Mouse (Mus musculus) spleen, postnatal 4 days (tissue): ENCODE results near the gene Gpr160.
"Not testable (repeated sequence)": the region's sequence is repeated elsewhere in the genome, so short reads cannot be mapped to it uniquely, and the experiment has no call there.

Source experiments
- DNase-seq, 2 experiments: peaks; one replicate each; pipeline ENCODE4 v3.0.0; 2022; ENCODE audit warnings: low spot score in 2 of 2

Gpr160 gene

DNA sequence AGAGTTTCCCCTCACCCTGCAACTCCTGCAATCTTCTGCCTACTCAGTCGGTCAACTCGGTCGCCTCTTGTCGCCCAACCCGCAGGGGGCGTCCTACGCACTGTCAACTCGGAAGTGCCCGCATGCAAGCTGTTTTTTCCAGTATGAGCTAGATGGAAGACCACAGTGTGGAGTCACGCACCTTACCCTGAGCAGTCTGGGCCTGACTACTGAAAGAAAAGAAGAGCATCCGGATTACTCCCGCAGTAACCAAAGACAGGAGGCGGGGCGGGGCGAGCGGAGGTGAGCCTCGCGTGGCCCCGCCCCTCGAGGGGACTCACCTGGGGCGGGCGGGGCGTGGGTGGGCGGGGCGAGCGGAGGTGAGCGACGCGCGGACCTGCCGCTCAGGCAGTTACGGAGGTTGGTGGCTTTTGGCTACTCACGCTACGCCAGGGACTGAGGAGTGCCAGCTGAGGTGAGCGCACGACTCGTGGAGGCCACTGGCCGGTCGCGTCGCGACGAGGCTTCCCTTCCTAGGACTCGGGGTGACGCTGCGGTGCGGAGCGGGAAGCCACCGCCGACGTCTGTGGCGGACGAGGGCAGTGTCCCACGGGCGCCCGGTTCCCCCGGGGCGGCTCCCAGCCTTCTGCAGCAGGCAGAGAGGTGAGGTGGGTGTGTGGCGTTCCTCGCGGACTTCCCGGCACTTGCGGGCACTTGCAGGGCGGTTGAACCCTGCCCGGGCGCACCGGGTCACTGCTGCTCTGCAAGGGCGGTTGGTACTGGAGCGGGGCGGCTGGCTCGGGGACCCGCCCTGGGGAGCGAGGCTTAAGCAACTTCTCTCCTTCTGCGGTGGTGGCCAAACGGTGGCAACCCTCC, at the start of gene Gpr160:
Gene Gpr160, plus strand, starts transcription at position 347 of the 855 bp plus-strand sequence.
- DNase-seq: peak; percentile 68 to 86

DNA sequence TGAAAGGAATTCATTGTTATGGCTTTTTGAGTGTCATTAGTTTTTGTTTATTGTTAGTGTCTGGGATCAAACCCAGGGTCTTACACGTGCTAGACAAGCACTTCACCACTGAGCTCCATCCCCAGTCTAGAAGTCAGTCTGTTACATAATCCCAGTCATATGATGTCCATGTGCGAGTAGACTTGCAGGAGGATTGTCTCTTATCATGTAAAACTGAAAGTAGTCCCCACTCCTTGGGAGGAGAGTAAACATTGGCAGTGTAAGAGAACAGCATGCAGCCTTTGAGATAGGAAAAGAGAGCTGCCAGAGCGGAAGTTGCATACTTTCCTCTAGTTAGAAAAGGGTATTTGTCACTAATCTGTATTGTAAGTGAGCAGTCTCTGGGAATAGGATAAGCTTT, 42.9 kb upstream of the Gpr160 start:
- no peak for DNase-seq

DNA sequence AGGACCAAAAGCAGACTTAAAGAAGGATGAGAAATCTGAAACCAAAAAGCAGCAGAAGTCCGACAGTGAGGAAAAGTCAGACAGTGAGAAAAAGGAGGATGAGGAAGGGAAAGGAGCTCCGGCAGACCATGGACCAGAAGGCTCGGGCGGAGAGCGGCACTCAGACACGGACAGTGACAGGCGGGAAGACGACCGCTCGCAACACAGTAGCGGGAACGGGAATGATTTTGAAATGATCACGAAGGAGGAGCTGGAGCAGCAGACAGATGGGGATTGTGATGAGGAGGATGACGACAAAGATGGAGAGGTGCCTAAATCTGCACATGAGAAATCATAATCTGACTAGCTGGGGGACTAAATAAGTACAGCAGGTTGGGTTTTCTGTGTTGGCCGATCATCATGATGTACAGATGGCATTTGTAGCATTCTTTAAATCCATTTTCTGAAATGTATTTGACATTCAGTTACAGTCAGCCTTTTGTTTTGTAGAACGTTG, 37.1 kb upstream of the Gpr160 start:
- no peak for DNase-seq

DNA sequence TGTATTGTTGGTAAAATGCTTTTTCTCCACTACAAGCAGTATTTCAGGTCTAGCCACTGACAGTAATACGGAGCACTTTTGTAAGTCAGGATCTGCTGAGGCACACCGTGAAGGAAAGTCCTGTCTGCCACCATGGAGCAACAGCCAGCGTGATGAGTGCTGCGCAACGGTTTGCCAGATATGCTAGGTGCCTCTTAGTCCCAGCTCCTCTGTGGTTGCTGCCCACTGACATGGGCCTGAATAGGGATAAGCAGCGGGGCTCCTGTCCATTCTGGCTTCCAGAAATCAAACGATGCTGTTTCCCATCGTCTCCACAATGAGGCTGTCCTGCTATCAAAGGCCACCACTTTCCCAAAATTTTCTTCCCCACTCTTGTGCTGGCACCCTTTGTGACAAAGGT, 33.6 kb upstream of the Gpr160 start:
- DNase-seq: no peak

DNA sequence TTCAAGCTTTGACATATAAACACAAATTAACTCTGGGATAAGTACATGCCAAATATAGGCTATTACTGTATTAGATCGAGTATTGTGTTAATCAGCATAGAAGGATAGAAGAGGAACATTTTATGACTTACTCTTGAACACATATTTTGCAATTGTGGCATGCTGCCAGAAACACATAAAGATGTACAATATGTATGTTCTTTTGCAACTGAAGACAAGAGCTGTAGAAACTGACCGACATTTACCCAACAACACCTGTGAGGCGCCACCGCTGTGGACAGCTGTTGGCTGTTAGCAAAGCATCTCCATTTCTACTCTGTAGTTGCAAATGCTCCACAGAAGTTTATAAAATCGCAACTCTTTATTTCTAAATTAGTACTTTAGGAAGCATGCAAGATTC, 29.7 kb upstream of the Gpr160 start:
- no peak for DNase-seq

DNA sequence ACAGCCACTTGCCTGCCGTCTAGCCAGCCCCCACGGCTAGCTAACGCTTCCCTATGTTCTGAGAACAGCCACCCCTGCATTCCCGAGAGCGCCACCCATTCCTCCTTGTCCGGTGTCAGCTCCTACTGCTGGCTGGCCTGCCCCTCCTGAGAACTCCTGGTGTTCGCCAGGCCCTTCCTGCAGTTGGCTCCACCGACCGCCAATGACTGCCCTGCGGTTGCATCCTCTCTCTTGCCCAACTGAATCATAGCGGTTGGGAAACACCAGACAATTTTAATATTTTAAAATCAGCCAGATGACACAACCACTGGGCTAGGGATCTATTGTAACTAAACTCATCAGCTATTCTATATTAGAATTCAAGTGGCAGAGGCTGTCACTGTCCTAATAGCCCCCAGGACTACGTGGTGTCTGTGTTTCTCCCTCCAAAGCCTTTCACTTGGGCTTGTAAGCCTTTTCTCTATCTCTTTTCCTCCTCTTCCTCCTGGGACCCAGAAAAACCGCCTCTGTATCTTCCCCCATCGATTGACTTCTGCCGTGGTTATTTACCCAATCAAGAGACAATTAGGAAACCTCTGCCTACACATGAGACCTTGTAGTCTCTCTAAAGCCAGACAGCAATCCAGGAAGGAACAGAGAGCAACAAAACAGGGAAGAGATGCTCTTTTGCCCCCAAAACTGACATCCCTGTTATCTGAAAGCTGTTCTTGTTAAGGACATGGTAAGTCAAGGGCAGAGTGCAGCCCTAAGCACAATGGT, 23.7 kb upstream of the Gpr160 start:
- DNase-seq: no peak

DNA sequence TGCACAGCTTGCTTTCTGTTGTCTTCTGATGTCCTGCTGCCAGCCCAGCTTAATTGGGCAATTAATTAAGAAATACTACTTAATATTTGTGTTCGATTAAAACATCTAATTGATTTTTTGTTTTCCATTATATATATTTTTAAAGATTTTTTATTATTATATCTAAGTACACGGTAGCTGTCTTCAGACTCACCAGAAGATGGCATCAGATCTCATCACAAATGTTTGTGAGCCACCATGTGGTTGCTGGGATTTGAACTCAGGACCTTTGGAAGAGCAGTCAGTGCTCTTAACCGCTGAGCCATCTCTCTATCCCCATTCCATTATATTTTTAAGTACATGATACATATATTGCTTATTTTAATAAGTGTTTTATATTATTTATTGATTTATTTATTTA, 22.5 kb upstream of the Gpr160 start:
- DNase-seq: no peak

DNA sequence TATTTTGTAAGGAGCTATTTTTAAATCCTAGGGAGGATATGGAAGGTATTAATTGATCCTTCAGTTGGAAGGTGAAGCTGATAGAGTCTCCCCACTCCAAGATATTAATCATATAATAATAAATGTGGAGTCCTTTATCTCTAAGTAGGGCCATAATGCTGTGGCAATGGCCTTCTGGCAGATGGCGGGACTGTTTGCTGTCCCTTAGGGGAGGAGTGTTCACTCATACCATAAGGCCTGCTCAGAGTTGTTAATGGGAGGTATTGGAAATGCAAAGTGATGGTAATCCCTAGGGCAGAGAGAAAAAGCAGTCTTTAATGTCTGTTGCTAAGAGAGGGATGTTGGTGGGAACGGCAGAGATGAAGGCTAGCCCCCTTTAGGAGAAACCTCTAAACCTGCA, 10.0 kb upstream of the Gpr160 start:
- DNase-seq: no peak

DNA sequence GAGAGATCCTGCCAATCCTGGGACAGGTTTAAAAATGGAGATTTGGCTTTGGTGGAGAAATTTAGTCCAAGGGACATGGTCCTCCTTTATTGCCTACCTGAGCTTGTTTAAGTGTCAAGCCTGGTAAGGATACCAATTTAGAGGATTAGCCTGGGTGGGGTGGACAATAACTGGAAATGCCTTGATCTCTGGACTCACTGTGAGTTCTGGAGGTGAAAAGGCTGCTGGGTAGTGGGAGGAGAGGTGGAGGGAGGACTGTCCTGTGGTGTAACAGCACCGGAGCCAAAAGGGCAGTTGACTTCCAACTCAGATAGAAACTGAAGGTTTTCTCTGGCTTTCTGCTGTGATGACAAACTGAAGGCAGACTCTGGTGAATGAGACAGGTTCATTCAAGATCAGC, 8.3 kb upstream of the Gpr160 start:
- DNase-seq: no peak

DNA sequence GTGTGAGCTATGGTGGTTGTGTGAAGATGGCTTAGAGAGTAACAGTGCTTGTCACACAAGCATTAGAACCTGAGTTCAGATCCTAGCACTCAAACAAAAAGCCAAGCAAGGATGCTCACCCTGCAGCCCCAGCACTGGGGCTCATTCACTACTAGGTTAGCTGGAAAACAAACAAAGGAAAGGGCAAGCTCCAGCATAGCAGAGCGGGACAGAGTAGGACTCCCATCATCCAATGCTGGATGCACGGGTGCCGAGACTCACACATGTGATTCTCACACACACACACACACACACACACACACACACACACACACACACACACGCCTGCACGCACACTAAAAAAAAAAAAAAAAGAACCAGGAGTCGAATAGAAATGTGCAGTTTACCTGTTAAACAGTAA, 4.3 kb upstream of the Gpr160 start:
- no peak for DNase-seq

DNA sequence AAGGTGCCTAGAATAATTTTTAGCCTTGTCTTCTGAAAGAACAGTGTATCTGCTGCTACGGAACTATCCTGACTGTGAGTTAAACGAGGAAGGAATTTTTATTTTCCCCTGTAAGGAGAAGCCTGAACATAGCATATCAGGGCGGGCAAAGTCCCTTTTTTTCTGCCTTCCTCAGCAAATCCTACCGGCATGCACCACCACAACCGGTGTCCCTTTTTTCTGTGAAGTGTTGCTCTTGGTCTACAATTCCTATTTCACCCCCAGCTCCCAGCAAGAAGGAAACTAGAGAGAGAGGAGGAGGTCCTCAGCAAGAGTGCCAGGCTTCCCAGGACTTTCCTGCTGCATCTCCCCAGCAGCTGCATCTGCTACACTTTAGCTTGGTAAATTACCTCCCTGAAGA, 2.2 kb upstream of the Gpr160 start:
- DNase-seq: no peak

DNA sequence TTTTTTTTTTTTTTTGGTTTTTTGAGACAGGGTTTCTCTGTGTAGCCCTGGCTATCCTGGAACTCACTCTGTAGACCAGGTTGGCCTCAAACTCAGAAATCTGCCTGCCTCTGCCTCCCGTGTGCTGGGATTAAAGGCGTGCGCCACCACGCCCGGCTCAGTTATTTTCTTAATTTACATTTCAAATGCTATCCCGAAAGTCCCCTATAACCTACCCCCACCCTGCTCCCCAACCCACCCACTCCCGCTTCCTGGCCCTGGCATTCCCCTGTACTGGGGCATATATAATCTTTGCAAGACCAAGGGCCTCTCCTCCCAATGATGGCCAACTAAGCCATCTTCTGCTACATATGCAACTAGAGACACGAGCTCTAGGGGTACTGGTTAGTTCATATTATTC, 3.8 kb downstream of the Gpr160 start:
- not testable (repeated sequence) for DNase-seq

DNA sequence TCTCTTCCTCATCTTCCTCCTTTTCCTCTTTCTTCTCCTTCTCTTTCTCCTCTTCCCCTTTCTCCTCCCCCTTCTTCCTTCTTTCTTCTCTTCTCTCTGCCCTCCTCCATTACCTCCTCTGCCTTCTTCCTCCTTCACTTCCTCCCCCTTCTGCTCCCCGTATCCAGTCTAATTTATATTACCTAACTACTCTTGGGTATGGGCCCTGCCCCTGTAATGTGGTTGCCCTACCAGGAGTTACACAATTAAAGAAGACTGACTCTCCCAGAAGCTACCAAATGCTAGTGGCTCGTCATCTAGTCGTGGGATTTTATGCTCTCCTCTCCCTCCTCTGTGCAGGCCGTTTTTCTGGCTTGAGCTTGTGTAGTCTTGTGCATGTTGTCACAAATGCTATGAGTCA, 5.0 kb downstream of the Gpr160 start:
- no peak for DNase-seq

DNA sequence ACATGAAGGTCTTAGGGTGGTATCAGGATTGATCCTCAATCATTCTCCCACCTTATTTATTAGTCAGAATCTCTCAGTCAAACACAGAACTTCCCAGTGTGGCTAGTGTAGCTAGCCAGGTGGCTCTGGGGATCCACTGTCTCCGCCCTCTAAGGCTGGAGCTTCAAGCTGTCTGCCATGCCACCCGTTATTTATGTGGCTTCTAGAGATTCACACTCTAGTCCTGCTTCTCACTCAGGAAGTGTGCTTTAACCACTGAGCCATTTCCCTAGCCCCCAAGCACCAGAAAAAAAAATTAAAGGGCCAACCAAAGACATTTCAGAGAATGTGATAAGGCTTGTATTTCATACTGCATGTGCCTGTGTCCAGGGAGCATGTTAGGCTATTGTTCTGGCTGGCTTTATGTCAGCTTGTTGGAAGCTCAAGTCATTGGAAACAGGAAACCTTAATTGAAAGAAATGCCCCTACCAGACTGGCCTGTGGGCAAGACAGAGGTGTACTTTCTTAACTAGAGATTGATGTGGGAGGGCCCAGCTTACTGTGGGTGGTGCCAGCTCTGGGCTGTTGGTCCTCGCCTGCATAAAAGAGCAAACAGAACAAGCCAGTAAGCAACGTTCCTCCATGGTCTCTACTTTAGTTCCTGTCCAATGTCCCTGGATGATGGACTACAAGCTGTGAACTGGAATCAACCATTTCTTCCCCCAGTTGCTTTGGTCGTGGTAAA, 8.1 kb downstream of the Gpr160 start:
- DNase-seq: no peak

DNA sequence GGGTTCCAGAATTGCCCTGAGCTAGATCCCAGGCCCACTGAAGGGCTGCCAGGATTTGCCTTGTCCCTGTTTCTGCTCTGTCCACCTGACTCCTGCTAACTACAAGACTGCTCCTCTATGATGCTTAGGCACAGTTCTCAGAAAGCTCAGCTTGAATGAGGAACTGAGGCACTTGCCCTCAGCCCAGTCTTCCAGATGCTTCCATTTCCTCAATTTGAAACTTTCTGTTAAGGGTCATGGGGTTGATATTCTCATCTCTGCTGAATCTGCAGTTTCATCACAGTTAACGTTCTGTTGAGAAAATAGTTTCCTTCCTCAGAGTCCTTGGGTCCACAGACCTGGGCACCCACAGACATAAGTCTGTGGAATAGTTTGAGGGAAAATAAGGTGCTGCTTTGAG, 8.9 kb downstream of the Gpr160 start:
- DNase-seq: no peak

DNA sequence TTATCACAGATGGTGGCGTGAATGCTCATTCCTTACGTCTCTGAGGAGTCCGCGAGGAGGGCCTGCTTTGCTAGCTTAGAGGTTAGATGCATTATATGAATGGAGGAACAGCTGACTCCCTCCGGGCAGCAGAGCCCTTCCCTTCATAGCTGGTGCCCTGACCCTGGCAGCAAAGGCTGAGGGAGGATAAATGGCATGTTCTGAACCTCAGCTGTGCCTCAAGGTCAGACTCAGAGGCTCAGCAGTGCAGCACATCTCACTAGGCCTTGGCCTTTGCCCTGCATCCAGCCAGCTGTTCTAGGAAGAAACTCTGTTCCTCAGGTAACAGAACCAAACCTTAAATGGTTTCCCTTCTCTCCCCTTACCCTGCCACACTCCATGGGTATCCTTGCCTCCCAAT, 12.4 kb downstream of the Gpr160 start:
- no peak for DNase-seq

DNA sequence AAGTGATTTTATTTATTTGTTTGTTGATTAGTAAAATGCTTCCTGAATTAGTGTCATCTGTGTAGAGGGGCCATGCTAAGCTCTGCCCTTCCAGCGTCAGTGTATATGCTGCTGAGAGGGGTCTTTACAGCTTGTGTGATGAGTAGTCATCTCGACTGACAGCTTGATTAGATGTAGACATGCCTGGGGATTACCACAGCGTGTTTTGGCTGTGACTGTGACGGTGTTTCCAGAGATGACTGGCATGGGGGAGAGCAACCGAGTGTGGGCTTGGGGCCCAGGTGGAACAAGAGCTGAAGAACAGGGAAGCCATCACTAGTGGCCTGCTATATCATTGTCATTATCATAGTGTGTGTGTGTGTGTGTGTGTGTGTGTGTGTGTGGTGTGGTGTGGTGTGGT, 12.9 kb downstream of the Gpr160 start:
- DNase-seq: no peak

DNA sequence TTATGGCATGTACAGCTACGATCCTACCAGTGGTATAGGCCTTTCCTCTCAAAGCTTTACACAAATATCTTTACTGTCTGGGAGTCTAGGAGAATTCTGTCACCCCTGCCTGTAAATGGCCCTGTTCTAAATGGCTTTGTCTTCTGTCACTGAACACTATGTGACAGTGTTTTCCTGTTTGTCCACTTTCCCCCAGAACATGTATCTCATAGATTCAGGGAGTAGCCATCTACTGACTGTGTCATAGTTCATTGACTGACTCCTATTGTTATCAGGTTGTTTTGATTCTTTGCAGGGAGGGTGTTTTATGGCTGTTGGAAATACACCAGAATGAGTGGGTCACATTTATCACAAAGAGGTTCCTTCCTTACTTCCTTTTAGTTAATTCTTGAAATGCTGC, 14.2 kb downstream of the Gpr160 start:
- no peak for DNase-seq

DNA sequence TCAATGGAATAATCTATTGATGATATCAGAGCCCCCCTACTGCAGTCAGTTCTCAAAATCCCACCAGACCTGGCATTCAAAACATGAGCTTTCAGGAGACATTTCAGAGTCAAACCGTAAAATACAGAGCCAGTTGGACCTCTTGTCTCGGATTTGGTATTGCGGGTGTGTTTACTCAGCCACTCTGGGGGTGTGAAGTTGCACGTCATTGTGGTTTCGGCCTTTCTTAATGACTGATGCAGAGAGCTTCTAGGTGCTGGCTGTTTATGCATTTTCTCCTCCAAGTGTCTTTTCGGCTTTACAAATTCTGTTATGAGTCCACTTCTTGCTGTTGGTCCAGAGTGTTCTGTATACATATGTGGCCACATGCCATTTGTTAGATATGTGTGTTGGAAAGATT, 21.0 kb downstream of the Gpr160 start:
- no peak for DNase-seq

DNA sequence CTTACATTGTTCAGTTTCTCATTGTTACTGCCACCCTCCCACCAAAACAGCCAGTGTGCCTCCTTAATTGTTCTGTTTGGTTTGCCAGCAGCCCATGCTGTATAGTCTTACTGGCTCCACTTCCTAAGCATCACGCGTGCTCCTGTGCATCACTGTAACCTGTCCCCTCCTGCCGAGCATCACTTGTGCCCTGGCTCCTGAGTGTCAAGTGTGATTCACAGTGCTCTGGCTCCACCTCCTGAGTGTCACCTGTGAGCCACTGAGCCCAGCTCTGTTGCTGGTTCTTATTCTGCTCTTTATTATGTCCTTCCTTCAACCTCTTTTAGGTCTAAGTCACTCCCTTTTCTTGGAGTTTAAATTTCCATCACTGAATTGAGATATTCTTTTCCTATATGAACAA, 31.7 kb downstream of the Gpr160 start:
- DNase-seq: no peak

DNA sequence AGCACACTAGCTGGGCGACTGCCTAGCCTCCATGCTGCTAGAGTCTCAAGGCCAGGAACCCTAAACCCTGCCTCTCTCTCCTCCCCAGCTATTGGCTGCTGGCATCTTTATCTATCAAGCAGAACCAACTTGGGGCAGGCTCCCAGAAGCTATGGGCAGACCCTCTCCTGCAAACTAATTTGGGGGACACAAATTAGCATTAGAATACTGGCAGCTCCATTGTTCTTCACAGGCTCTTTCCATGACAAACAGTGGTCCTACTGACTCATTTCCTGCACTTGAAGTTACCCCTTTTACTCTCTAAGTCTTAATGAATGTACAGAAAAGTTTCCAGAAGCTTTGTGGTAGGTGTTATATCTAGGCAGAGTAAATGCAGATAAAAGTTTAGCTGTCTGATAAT, 33.3 kb downstream of the Gpr160 start:
- no peak for DNase-seq

DNA sequence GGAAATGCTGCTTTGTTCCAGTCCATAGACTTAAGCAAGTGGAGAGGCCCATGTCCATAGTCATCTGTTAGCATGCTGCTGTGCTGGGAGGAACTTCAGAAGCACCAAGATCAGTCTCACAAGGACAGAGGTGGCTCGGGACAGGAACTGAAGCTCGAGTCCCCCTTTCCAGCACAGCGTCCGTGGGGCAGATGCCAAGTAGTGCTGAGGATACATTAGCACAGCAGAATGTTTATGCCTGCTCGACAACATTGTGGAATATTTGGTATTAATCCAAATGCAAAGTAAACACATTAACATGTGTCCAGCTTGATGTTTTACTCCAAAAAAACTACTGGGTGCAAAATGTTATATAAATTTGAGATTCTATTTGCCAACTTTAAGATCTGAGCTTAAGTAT, 41.0 kb downstream of the Gpr160 start:
- no peak for DNase-seq
